Mouse (Mus musculus) Patski (cell line): ENCODE results near the gene Smc4. TPM values are rescaled to one million over a fixed set of nuclear protein-coding genes. Genes with fewer than 3 reads are reported as not detected.
"Not testable (repeated sequence)": the region's sequence is repeated elsewhere in the genome, so short reads cannot be mapped to it uniquely, and the experiment has no call there.

Experiments
- ATAC-seq: fragments of 100-300 bp; one replicate; pipeline ENCODE4 v1.8.0; 2021
- CTCF ChIA-PET: fragments of 350-600 bp; sonication (Branson Sonifier 250); formaldehyde crosslinking; loops from one replicate; lab custom pipeline; 2022; ENCODE audit warnings: inconsistent platforms; lab: Charles Lee
- POLR2A ChIA-PET: fragments of 350-600 bp; sonication (Branson Sonifier 250); formaldehyde crosslinking; loops from one replicate; lab custom pipeline; 2022; ENCODE audit warnings: antibody characterized with exemption, inconsistent platforms; lab: Charles Lee
- DNase-seq: peaks from one replicate; pipeline ENCODE4 v3.0.0-alpha.2; 2011; ENCODE audit warnings: low read depth, low spot score
- H3K27me3 ChIP-seq: fragments of 371-371 bp; one replicate; pipeline ENCODE4 v1.5.1; 2021
- CTCF ChIP-seq: fragments of 100-300 bp; IDR thresholded peaks from one replicate; pipeline ENCODE4 v1.5.1; 2021
- in situ Hi-C: fragments of 300-500 bp; cut with MboI; formaldehyde crosslinking; loops from 3 replicates; pipeline ENCODE4 v1.11.1; 2018; ENCODE audit warnings: low pct_unique_long_range_greater_than_20kb, mixed read lengths
- polyA plus RNA-seq: library from polyadenylated mRNA; unstranded; gene quantifications from one replicate; pipeline ENCODE4 v1.2.3, GENCODE M21; 2021

Gene Smc4
- polyA plus RNA-seq, 1 experiment from 2014 or later = 127 TPM

GRCm38 (mm10) chr3:69005338-69006245, 1.1 kb downstream of the Smc4 start:
- in situ Hi-C loops = loop anchor here (5.0 kb wide), 1 partner anchor 37 kb away; the partner anchor contains the start of gene Trim59
- ChIA-PET POLR2A (interaction anchor here (0.6 to 5.1 kb wide), 7 partner anchors 13 to 42 kb away, joined by 3 to 43 read pairs (median 4); partner anchors contain the start of gene Trim59), CTCF (interaction anchor here (1.1 to 3.5 kb wide), 4 partner anchors 16 to 58 kb away, joined by 3 to 11 read pairs (median 4); no protein-coding TSS in a partner anchor)
- DNase-seq (peak; percentile 60), ATAC-seq (peak; percentile 54)
- no peaks in the 10 kb centered on the region for H3K27me3 ChIP-seq
- TF ChIP-seq CTCF = no peak

DNA sequence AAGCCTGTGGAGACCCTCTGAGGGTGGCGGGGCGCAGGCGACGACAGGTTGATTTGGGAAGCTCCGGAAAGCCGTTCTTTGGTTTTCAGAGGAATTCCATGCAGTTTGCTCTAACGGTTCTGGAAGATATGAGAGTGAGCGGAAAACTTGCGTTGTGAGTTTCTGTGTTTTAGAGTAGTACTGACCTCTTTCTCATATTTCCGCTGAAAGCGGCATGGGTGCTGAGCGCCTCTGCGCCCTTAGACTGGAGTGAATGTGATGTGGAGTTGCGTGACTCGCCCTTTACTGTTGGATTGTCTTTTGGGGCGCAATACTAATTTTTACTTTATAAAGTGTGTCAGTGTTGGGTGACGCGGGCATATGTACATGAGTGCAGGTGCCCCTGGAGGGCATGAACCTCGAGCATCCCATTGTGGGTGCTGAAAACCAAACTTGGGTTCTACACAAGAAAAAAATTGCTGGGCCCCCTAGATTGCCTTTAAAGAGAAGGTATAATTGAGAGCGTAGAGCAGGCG, 1.8 kb downstream of the Smc4 start:
- ChIA-PET POLR2A (interaction anchor here (0.6 to 5.1 kb wide), 5 partner anchors 16 to 41 kb away, joined by 3 to 43 read pairs (median 4); partner anchors contain the start of gene Trim59), CTCF (interaction anchor here (0.9 to 3.5 kb wide), 7 partner anchors 11 to 57 kb away, joined by 3 to 11 read pairs (median 5); no protein-coding TSS in a partner anchor)
- DNase-seq (no peak), ATAC-seq (peak; percentile 1)
- in situ Hi-C loops = loop anchor here (5.0 kb wide), 1 partner anchor 36 kb away; the partner anchor contains the start of gene Trim59
- no peak for TF ChIP-seq CTCF
- no peaks in the 10 kb centered on the region for H3K27me3 ChIP-seq

GRCm38 (mm10) chr3:69008873-69009272, 4.3 kb downstream of the Smc4 start:
- ChIA-PET CTCF (interaction anchor here (1.5 to 3.5 kb wide), 4 partner anchors 12 to 35 kb away, joined by 5 to 11 read pairs (median 6); partner anchors contain the start of gene Trim59), POLR2A (interaction anchor here (0.5 to 5.1 kb wide), 3 partner anchors 35 to 250 kb away, joined by 3 to 43 read pairs (median 3); partner anchors contain the start of gene Trim59)
- in situ Hi-C loops = loop anchor here (5.0 kb wide), 1 partner anchor 33 kb away; the partner anchor contains the start of gene Trim59
- no peaks in the 10 kb centered on the region for H3K27me3 ChIP-seq
- TF ChIP-seq CTCF = no peak
- DNase-seq (no peak), ATAC-seq (no peak)

- no peaks in the 10 kb centered on the region for H3K27me3 ChIP-seq
- ChIA-PET CTCF (interaction anchor here (1.1 to 7.8 kb wide), 5 partner anchors 10 to 311 kb away, joined by 3 to 62 read pairs (median 6); no protein-coding TSS in a partner anchor), POLR2A (no interaction called here)
- no peak for ATAC-seq
- in situ Hi-C loops = no loop called here
- DNase-seq = no peak
- TF ChIP-seq CTCF = no peak
Measured at GRCm38 (mm10) chr3:69017181-69017580, 12.6 kb downstream of the Smc4 start.

GRCm38 (mm10) chr3:69018635-69019034, 14.1 kb downstream of the Smc4 start:
- not testable (repeated sequence) for ATAC-seq

DNA sequence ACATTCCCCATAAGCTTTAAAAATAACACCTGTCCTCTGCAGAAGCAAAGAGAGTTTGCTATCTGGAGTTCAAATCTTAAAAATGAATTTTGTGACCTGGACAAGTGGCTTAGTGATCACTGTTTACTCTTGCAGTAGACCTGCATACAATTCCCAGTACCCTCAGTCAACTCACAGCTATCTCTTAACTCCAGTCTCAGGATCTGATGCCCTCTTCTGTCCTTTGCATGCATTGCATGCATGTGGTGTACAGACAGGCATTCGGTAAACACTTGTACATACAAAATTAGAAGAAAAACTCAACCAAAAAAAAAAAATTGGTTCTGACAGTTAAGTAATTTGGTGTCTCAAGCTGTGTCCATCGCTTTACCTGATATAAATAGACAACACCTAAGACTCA, 15.7 kb downstream of the Smc4 start:
- POLR2A ChIA-PET = interaction anchor here (0.7 to 1.3 kb wide), 2 partner anchors 11 to 25 kb away, joined by 3 read pairs; partner anchors contain the start of gene Trim59
- TF ChIP-seq CTCF = peak; percentile 68
- no peak for DNase-seq
- no peak for ATAC-seq
- no peaks in the 10 kb centered on the region for H3K27me3 ChIP-seq
- CTCF ChIA-PET = interaction anchor here (0.8 to 7.8 kb wide), 15 partner anchors 9 to 109 kb away, joined by 3 to 62 read pairs (median 4); partner anchors contain the start of gene Trim59
- in situ Hi-C loops = no loop called here

More at GRCm38 (mm10) chr3:69018635-69019034, 14.1 kb downstream of the Smc4 start:
- POLR2A ChIA-PET = interaction anchor here (0.7 to 1.3 kb wide), 4 partner anchors 13 to 341 kb away, joined by 3 to 9 read pairs (median 4); partner anchors contain the start of gene Smc4
- CTCF ChIA-PET = interaction anchor here (0.7 to 7.8 kb wide), 8 partner anchors 9 to 37 kb away, joined by 3 to 62 read pairs (median 4); no protein-coding TSS in a partner anchor
- DNase-seq, H3K27me3 ChIP-seq, in situ Hi-C loops: not testable (repeated sequence)

GRCm38 (mm10) chr3:69020764-69021163, 16.2 kb downstream of the Smc4 start:
- no peak for ATAC-seq
- no peak for DNase-seq
- CTCF ChIA-PET = interaction anchor here (1.0 to 7.8 kb wide), 14 partner anchors 9 to 109 kb away, joined by 3 to 62 read pairs (median 4); partner anchors contain the start of gene Trim59
- TF ChIP-seq CTCF = no peak
- in situ Hi-C loops = no loop called here
- no peaks in the 10 kb centered on the region for H3K27me3 ChIP-seq
- POLR2A ChIA-PET = interaction anchor here (0.7 to 1.3 kb wide), 2 partner anchors 11 to 24 kb away, joined by 3 read pairs; partner anchors contain the start of gene Trim59

GRCm38 (mm10) chr3:69026133-69026783, 21.7 kb downstream of the Smc4 start:
- DNase-seq (no peak), ATAC-seq (no peak)
- no peak for TF ChIP-seq CTCF
- POLR2A ChIA-PET = interaction anchor here (0.8 kb wide), 1 partner anchor 19 kb away, joined by 3 read pairs; the partner anchor contains the start of gene Trim59
- in situ Hi-C loops = no loop called here
- CTCF ChIA-PET = interaction anchor here (1.4 to 7.2 kb wide), 3 partner anchors 8 to 16 kb away, joined by 3 to 62 read pairs (median 9); no protein-coding TSS in a partner anchor
- no peaks in the 10 kb centered on the region for H3K27me3 ChIP-seq

GRCm38 (mm10) chr3:69040105-69040504, 35.6 kb downstream of the Smc4 start:
- ChIA-PET CTCF (interaction anchor here (0.6 to 2.4 kb wide), 13 partner anchors 9 to 82 kb away, joined by 3 to 11 read pairs (median 4); partner anchors contain the start of genes Ift80 and Smc4), POLR2A (interaction anchor here (0.6 to 0.9 kb wide), 2 partner anchors 29 to 34 kb away, joined by 3 to 5 read pairs; no protein-coding TSS in a partner anchor)
- in situ Hi-C loops = loop anchor here (5.0 kb wide), 1 partner anchor 33 kb away; no protein-coding TSS in a partner anchor
- no peak for TF ChIP-seq CTCF
- DNase-seq (no peak), ATAC-seq (no peak)
- no peaks in the 10 kb centered on the region for H3K27me3 ChIP-seq
